Mouse (Mus musculus): ENCODE measurements around the gene Tecr. TPM values are rescaled to one million over a fixed set of nuclear protein-coding genes. Genes with fewer than 3 reads are reported as not detected.
"Not testable (repeated sequence)": the region's sequence is repeated elsewhere in the genome, so short reads cannot be mapped to it uniquely, and the experiment has no call there.

Tecr gene
- polyA plus RNA-seq, 1 experiment: 857 TPM

- DNase-seq (ENCODE audit: low read depth): no peak
Observed at GRCm38 (mm10) chr8:83582226-83582625, 25.5 kb downstream of the Tecr start.

- no peak for DNase-seq (ENCODE audit: low read depth)
Observed at GRCm38 (mm10) chr8:83580826-83581225, 26.9 kb downstream of the Tecr start.

GRCm38 (mm10) chr8:83579676-83580075 lies 28.1 kb downstream of the Tecr start:
- DNase-seq (ENCODE audit: low read depth): no peak

GRCm38 (mm10) chr8:83578131-83579055 lies 29.4 kb downstream of the Tecr start:
- DNase-seq (ENCODE audit: low read depth): no peak

GRCm38 (mm10) chr8:83577384-83577791 lies 30.4 kb downstream of the Tecr start:
- DNase-seq (ENCODE audit: low read depth): no peak

- no peak for DNase-seq (ENCODE audit: low read depth)
Observed at GRCm38 (mm10) chr8:83576921-83577320, 30.9 kb downstream of the Tecr start.

GRCm38 (mm10) chr8:83576516-83576895 lies 31.3 kb downstream of the Tecr start:
- DNase-seq (ENCODE audit: low read depth): no peak

GRCm38 (mm10) chr8:83575561-83576515 lies 31.9 kb downstream of the Tecr start:
- no peak for DNase-seq (ENCODE audit: low read depth)

GRCm38 (mm10) chr8:83574631-83575315 lies 33.0 kb downstream of the Tecr start:
- no peak for DNase-seq (ENCODE audit: low read depth)

GRCm38 (mm10) chr8:83573140-83573875 lies 34.5 kb downstream of the Tecr start:
- no peak for DNase-seq (ENCODE audit: low read depth)

- no peak for DNase-seq (ENCODE audit: low read depth)
Observed at GRCm38 (mm10) chr8:83572246-83572812, 35.4 kb downstream of the Tecr start.

- DNase-seq (ENCODE audit: low read depth): no peak
Observed at GRCm38 (mm10) chr8:83571791-83572190, 36.0 kb downstream of the Tecr start.

- not testable (repeated sequence) for DNase-seq (ENCODE audit: low read depth)
Observed at GRCm38 (mm10) chr8:83571001-83571340, 36.8 kb downstream of the Tecr start.

- no peak for DNase-seq (ENCODE audit: low read depth)
Observed at GRCm38 (mm10) chr8:83570272-83571000, 37.3 kb downstream of the Tecr start.

GRCm38 (mm10) chr8:83569165-83569564 lies 38.6 kb downstream of the Tecr start:
- DNase-seq (ENCODE audit: low read depth): no peak

GRCm38 (mm10) chr8:83568755-83569154 lies 39.0 kb downstream of the Tecr start:
- no peak for DNase-seq (ENCODE audit: low read depth)

- no peak for DNase-seq (ENCODE audit: low read depth)
Observed at GRCm38 (mm10) chr8:83568128-83568527, 39.6 kb downstream of the Tecr start.

GRCm38 (mm10) chr8:83567668-83568067 lies 40.1 kb downstream of the Tecr start:
- DNase-seq (ENCODE audit: low read depth): no peak

- DNase-seq (ENCODE audit: low read depth): no peak
Observed at GRCm38 (mm10) chr8:83566469-83567395, 41.0 kb downstream of the Tecr start, which contains the start of gene Ndufb7. TSS of gene Ndufb7 (plus strand) at chr8:83566671.

Data from gonadal fat pad, adult 2 months (tissue).